Mouse (Mus musculus) gastrocnemius, postnatal 4 days (tissue): ENCODE measurements around the gene Lpp. TPM values are rescaled to one million over a fixed set of nuclear protein-coding genes. Genes with fewer than 3 reads are reported as not detected.

Experiments used
- DNase-seq, 2 experiments: peaks; one replicate each; pipeline ENCODE4 v3.0.0; 2021 to 2022; ENCODE audit warnings: low spot score in 2 of 2, mixed read lengths in 2 of 2
- total RNA-seq, 2 experiments: library from RNA; stranded (reverse); gene quantifications; 2 replicates each; pipeline ENCODE4 v1.2.3; 2021

Gene Lpp
- total RNA-seq, 2 experiments from 2014 or later: 46.7 to 52.2 TPM

- no peak for DNase-seq
Observed at GRCm38 (mm10) chr16:24912381-24912780, 519.1 kb downstream of the Lpp start.

- no peak for DNase-seq
Observed at GRCm38 (mm10) chr16:24913021-24913420, 519.7 kb downstream of the Lpp start.

GRCm38 (mm10) chr16:24913641-24914392, 520.5 kb downstream of the Lpp start:
- DNase-seq: no peak

GRCm38 (mm10) chr16:24914393-24914751, 521.1 kb downstream of the Lpp start:
- peak; percentile 20 to 65 for DNase-seq

- no peak for DNase-seq
Observed at GRCm38 (mm10) chr16:24915470-24915869, 522.2 kb downstream of the Lpp start.

GRCm38 (mm10) chr16:24919349-24920012, 526.2 kb downstream of the Lpp start:
- no peak for DNase-seq

- DNase-seq: no peak
Observed at GRCm38 (mm10) chr16:24930070-24930469, 536.8 kb downstream of the Lpp start.

GRCm38 (mm10) chr16:24930621-24931020, 537.3 kb downstream of the Lpp start:
- no peak for DNase-seq

GRCm38 (mm10) chr16:24932816-24933215, 539.5 kb downstream of the Lpp start:
- no peak for DNase-seq

- DNase-seq: no peak
Observed at GRCm38 (mm10) chr16:24933691-24934090, 540.4 kb downstream of the Lpp start.

- DNase-seq: no peak
Observed at GRCm38 (mm10) chr16:24941306-24942160, 548.2 kb downstream of the Lpp start.

GRCm38 (mm10) chr16:24943486-24944261, 550.4 kb downstream of the Lpp start:
- DNase-seq: no peak

- no peak for DNase-seq
Observed at GRCm38 (mm10) chr16:24946356-24946755, 553.0 kb downstream of the Lpp start.

- DNase-seq: no peak
Observed at GRCm38 (mm10) chr16:24947485-24947884, 554.2 kb downstream of the Lpp start.

GRCm38 (mm10) chr16:24948091-24948690, 554.9 kb downstream of the Lpp start:
- DNase-seq: no peak

GRCm38 (mm10) chr16:24949265-24949664, 556.0 kb downstream of the Lpp start:
- DNase-seq: no peak

- no peak for DNase-seq
Observed at GRCm38 (mm10) chr16:24950112-24950743, 556.9 kb downstream of the Lpp start.

- no peak for DNase-seq
Observed at GRCm38 (mm10) chr16:24951909-24952308, 558.6 kb downstream of the Lpp start.

- no peak for DNase-seq
Observed at GRCm38 (mm10) chr16:24955054-24955453, 561.7 kb downstream of the Lpp start.

GRCm38 (mm10) chr16:24958661-24959060, 565.4 kb downstream of the Lpp start:
- no peak for DNase-seq
